Mouse (Mus musculus): ENCODE measurements around the gene Slc35f5.

DNA sequence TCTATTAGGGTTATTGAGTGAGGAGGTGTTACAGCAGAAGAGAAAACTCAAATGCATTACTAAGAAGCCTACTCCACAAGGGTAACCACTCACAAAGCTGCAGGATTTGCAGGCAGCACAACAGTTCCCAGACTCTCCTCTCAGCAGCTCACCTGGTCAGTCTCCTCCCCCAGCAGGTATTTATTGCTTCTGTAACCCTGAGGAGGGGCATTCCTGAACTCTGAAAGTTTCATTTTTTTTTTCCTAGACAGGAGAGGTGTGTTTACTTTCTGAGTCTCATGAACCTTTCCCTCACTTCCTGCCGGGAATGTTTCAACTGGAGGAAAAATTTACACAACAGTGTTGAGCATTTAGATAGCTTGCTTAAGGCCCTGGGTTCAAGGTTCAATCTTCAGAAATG is 10.0 kb upstream of the Slc35f5 start:
- TF ChIP-seq CHD2 (IDR thresholded peaks at IDR 0.05; ENCODE audit: low read length) (no peak), ZC3H11A (IDR thresholded peaks at IDR 0.05; ENCODE audit: low read depth, low read length) (no peak), POLR2A (IDR thresholded peaks at IDR 0.05; ENCODE audit: low read depth, low read length) (no peak), POLR2AphosphoS2 (IDR thresholded peaks at IDR 0.05; ENCODE audit: low read depth, low read length) (no peak), CTCF (conservative IDR thresholded peaks at IDR 0.05 in 1 of 2, IDR thresholded peaks at IDR 0.05 in 1 of 2; ENCODE audit: low read depth in 2 of 2, low read length in 2 of 2) (no peak), ETS1 (conservative IDR thresholded peaks at IDR 0.05; ENCODE audit: low read depth, low read length) (no peak), JUND (conservative IDR thresholded peaks at IDR 0.05; ENCODE audit: low read depth, low read length) (no peak), ZKSCAN1 (IDR thresholded peaks at IDR 0.05; ENCODE audit: borderline replicate concordance, low read depth, low read length) (no peak), MAZ (IDR thresholded peaks at IDR 0.05; ENCODE audit: low read depth, low read length) (no peak), KAT2A (IDR thresholded peaks at IDR 0.05; ENCODE audit: insufficient replicate concordance, low read length) (no peak)
